Mouse (Mus musculus) cerebellum, adult 2 months (tissue): ENCODE measurements at regions not wholly inside any gene's neighbourhood (a gene's known extent, or its start where the extent isn't known, plus 50 kb on each side); places are given as distances from the start of the nearest gene placed in this dataset.

Source experiments
- DNase-seq, 2 experiments: peaks; one replicate each; pipeline ENCODE4 v3.0.0; 2021
- H3K27ac ChIP-seq: fragments of 200-500 bp; 2 replicates; pipeline ENCODE4 v1.5.1; 2012; ENCODE audit warnings: low read length, control low read depth, inconsistent platforms; ENCODE audit not compliant: insufficient read depth
- H3K27me3 ChIP-seq: fragments of 200-500 bp; 2 replicates; pipeline ENCODE4 v1.6.1; 2012; ENCODE audit warnings: inconsistent platforms, mild to moderate bottlenecking, low read length, moderate library complexity; ENCODE audit not compliant: control insufficient read depth, insufficient read depth
- H3K4me1 ChIP-seq: fragments of 200-500 bp; 2 replicates; pipeline ENCODE4 v1.6.1; 2011; ENCODE audit warnings: low read length; ENCODE audit not compliant: control insufficient read depth, insufficient read depth
- H3K4me3 ChIP-seq: fragments of 200-500 bp; replicated peaks from 2 replicates; pipeline ENCODE3; 2011; ENCODE audit warnings: mild to moderate bottlenecking, low read depth, low read length, control low read depth; ENCODE audit not compliant: insufficient read depth
- CTCF ChIP-seq: fragments of 200-500 bp; IDR thresholded peaks from 2 replicates; pipeline ENCODE4 v1.5.1; 2011; ENCODE audit warnings: low read depth, mild to moderate bottlenecking, control low read depth, low read length, moderate library complexity, borderline replicate concordance; ENCODE audit not compliant: insufficient read depth
- POLR2A ChIP-seq: fragments of 200-500 bp; IDR thresholded peaks from 2 replicates; pipeline ENCODE4 v1.6.1; 2011; ENCODE audit warnings: low read length, control low read depth, borderline replicate concordance; ENCODE audit not compliant: insufficient read depth
- WGBS: fragments of 180-500 bp; shearing (Covaris S2); methylation state at CpG from one replicate; pipeline ENCODE4 v1.1.7; 2018; 5-methylcytosine and 5-hydroxymethylcytosine counted together

- TF ChIP-seq POLR2A (no peak), CTCF (no peak)
- DNase-seq, result no peak
- WGBS, result 71% methylated on average over 5 of the region's 5 CpGs
- Histone ChIP-seq H3K27me3 (no peaks in the 10 kb centered on the region; the same call in 1 of the 2 replicates), H3K4me3 (no peak overlapping the region), H3K4me1 (no peaks in the 10 kb centered on the region), H3K27ac (no peak overlapping the region)
Measured at GRCm38 (mm10) chr11:64314997-64315396, 120.1 kb upstream of the Hs3st3a1 start.

DNA sequence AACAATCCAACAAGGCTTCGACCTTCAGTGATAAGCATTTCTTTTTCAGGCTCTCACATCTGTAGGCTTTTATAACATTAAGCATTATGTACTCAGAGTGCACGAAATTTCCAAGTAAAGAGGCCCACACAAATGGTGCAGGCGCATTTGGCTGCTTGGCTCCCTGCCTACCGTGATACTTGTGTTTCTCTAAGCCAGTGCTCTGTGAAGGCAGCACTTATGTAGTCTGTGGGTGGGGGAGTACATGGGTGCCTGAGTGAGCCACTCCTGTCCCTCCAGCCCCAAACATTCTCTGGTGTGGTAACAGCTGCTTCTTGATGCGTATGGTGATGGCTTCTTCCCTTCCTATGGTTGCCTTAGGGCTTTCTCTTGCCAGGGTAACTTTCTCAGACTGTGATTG is 121.9 kb upstream of the Hs3st3a1 start:
- TF ChIP-seq CTCF, result no peak
- no peak for TF ChIP-seq POLR2A
- no peaks in the 10 kb centered on the region for H3K4me1 ChIP-seq
- no peak overlapping the region for H3K27ac ChIP-seq
- 54% methylated on average over 5 of the region's 5 CpGs for WGBS
- H3K27me3 ChIP-seq, result no peaks in the 10 kb centered on the region; the same call in 1 of the 2 replicates
- H3K4me3 ChIP-seq, result no peak overlapping the region
- no peak for DNase-seq

GRCm38 (mm10) chr11:64309881-64310280 is 125.3 kb upstream of the Hs3st3a1 start:
- TF ChIP-seq CTCF (no peak), POLR2A (no peak)

GRCm38 (mm10) chr11:64297825-64298224 is 137.3 kb upstream of the Hs3st3a1 start:
- Histone ChIP-seq H3K4me1 (no peaks in the 10 kb centered on the region), H3K27me3 (no peaks in the 10 kb centered on the region; the same call in 1 of the 2 replicates), H3K4me3 (no peak overlapping the region), H3K27ac (no peak overlapping the region)
- 22% methylated on average over 5 of the region's 5 CpGs for whole genome bisulfite sequencing
- no peak for DNase-seq
- no peak for TF ChIP-seq CTCF
- no peak for TF ChIP-seq POLR2A

More at GRCm38 (mm10) chr11:64309881-64310280, 125.3 kb upstream of the Hs3st3a1 start:
- no peaks in the 10 kb centered on the region for H3K4me1 ChIP-seq
- no peak overlapping the region for H3K4me3 ChIP-seq
- H3K27ac ChIP-seq, result no peak overlapping the region
- no peak for DNase-seq
- H3K27me3 ChIP-seq, result no peaks in the 10 kb centered on the region; the same call in 1 of the 2 replicates

GRCm38 (mm10) chr11:64288236-64288635 is 146.9 kb upstream of the Hs3st3a1 start:
- 86% methylated on average over 3 of the region's 3 CpGs for WGBS
- TF ChIP-seq CTCF, result no peak
- TF ChIP-seq POLR2A, result no peak
- no peaks in the 10 kb centered on the region; the same call in 1 of the 2 replicates for H3K27me3 ChIP-seq
- DNase-seq, result no peak
- H3K4me3 ChIP-seq, result no peak overlapping the region
- no peaks in the 10 kb centered on the region for H3K4me1 ChIP-seq
- no peak overlapping the region for H3K27ac ChIP-seq

- H3K4me1 ChIP-seq, result no peaks in the 10 kb centered on the region
- no peak for DNase-seq
- H3K27me3 ChIP-seq, result no peaks in the 10 kb centered on the region; the same call in 1 of the 2 replicates
- no peak overlapping the region for H3K4me3 ChIP-seq
- no peak overlapping the region for H3K27ac ChIP-seq
- TF ChIP-seq CTCF, result no peak
- TF ChIP-seq POLR2A, result no peak
Measured at GRCm38 (mm10) chr11:64287499-64287898, 147.6 kb upstream of the Hs3st3a1 start.

GRCm38 (mm10) chr11:64281781-64282180 is 153.4 kb upstream of the Hs3st3a1 start:
- no peak overlapping the region for H3K27ac ChIP-seq
- no peaks in the 10 kb centered on the region for H3K4me1 ChIP-seq
- WGBS, result 40% methylated on average over 4 of the region's 4 CpGs
- H3K4me3 ChIP-seq, result no peak overlapping the region
- TF ChIP-seq CTCF (no peak), POLR2A (no peak)
- H3K27me3 ChIP-seq, result no peaks in the 10 kb centered on the region; the same call in 1 of the 2 replicates
- DNase-seq, result no peak

DNA sequence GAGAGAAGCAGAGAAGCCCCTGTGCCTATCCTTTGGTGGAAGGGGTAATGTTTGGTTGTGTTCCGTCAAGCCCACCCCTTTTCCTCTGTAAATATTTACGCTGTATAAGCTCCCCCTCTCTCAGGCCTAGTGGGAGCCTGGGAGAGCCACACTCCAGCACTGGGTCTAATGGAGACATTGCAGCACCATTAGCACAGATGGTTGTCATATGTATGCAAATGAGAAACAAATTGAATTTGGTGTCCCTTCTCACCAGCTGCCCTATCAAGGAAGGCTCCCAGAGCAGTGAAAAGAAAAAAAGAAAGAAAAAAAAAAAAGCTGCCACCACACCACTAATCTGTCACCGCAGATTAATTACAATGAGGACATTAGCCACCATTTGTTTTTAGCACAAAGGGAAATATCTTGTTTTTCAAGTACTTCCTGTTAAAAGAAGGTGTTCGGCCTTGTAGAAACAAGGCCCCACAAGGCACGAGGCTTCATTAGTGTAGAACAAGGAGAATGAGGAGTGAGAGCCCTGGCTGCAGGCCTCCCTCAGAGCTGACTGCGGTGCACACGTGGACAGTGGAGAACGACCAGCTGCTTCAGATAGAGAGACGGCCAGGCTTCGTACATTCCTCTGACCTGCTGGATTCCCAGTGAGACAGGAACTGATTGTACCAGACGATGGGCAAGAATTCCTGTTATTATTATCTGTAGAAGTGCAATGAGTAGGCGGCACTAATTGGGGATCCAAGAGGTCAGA is 156.7 kb upstream of the Hs3st3a1 start:
- DNase-seq, result no peak
- H3K27ac ChIP-seq, result no peak overlapping the region
- WGBS, result 27% methylated on average over 12 of the region's 12 CpGs
- no peaks in the 10 kb centered on the region; the same call in 1 of the 2 replicates for H3K27me3 ChIP-seq
- no peak overlapping the region for H3K4me3 ChIP-seq
- no peaks in the 10 kb centered on the region for H3K4me1 ChIP-seq
- TF ChIP-seq POLR2A, result no peak
- no peak for TF ChIP-seq CTCF
